Mouse (Mus musculus): ENCODE measurements around the gene Ppy.
A peak's percentile ranks its signal among the peaks of the same experiment; 100 is the strongest.

The Ppy gene

GRCm38 (mm10) chr11:102101219-102101618, at the start of gene Ppy:
Ppy (minus strand) TSS chr11:102101319.
- no peak for DNase-seq (ENCODE audit: low spot score)

GRCm38 (mm10) chr11:102147213-102147989, 46.3 kb upstream of the Ppy start:
- no peak for DNase-seq (ENCODE audit: low spot score)

GRCm38 (mm10) chr11:102146531-102146930, 45.4 kb upstream of the Ppy start:
- no peak for DNase-seq (ENCODE audit: low spot score)

GRCm38 (mm10) chr11:102146005-102146404, 44.9 kb upstream of the Ppy start:
- DNase-seq (ENCODE audit: low spot score): peak; percentile 14

- DNase-seq (ENCODE audit: low spot score): peak; percentile 20
These were observed 44.4 kb upstream of the Ppy start, which contains the start of gene Nags for GRCm38 (mm10) chr11:102145471-102146001. Nags (plus strand) TSS chr11:102145513.

- DNase-seq (ENCODE audit: low spot score): no peak
These were observed 43.9 kb upstream of the Ppy start for GRCm38 (mm10) chr11:102144957-102145470.

- DNase-seq (ENCODE audit: low spot score): no peak
These were observed 41.2 kb upstream of the Ppy start for GRCm38 (mm10) chr11:102142355-102142754.

GRCm38 (mm10) chr11:102140508-102140907, 39.4 kb upstream of the Ppy start:
- DNase-seq (ENCODE audit: low spot score): peak; percentile 23

- DNase-seq (ENCODE audit: low spot score): peak; percentile 60
These were observed 37.3 kb upstream of the Ppy start for GRCm38 (mm10) chr11:102138447-102138740.

GRCm38 (mm10) chr11:102137625-102138446, 36.7 kb upstream of the Ppy start:
- DNase-seq (ENCODE audit: low spot score): no peak

- DNase-seq (ENCODE audit: low spot score): no peak
These were observed 33.4 kb upstream of the Ppy start for GRCm38 (mm10) chr11:102134516-102134915.

GRCm38 (mm10) chr11:102117386-102117785, 16.3 kb upstream of the Ppy start:
- DNase-seq (ENCODE audit: low spot score): no peak

GRCm38 (mm10) chr11:102116241-102116640, 15.1 kb upstream of the Ppy start:
- DNase-seq (ENCODE audit: low spot score): no peak

- no peak for DNase-seq (ENCODE audit: low spot score)
These were observed 10.5 kb upstream of the Ppy start for GRCm38 (mm10) chr11:102111576-102111975.

- no peak for DNase-seq (ENCODE audit: low spot score)
These were observed 6.6 kb upstream of the Ppy start, which contains the start of gene Pyy for GRCm38 (mm10) chr11:102107732-102108131. Pyy (minus strand) TSS chr11:102107832.

GRCm38 (mm10) chr11:102106911-102107310, 5.8 kb upstream of the Ppy start:
- DNase-seq (ENCODE audit: low spot score): no peak

GRCm38 (mm10) chr11:102102485-102103258, 1.6 kb upstream of the Ppy start:
- DNase-seq (ENCODE audit: low spot score): peak; percentile 62

GRCm38 (mm10) chr11:102096887-102097391, 4.2 kb downstream of the Ppy start:
- DNase-seq (ENCODE audit: low spot score): peak; percentile 77

GRCm38 (mm10) chr11:102096446-102096845, 4.7 kb downstream of the Ppy start:
- DNase-seq (ENCODE audit: low spot score): no peak

- no peak for DNase-seq (ENCODE audit: low spot score)
These were observed 5.4 kb downstream of the Ppy start for GRCm38 (mm10) chr11:102095676-102096075.

- DNase-seq (ENCODE audit: low spot score): peak; percentile 39
These were observed 11.9 kb downstream of the Ppy start for GRCm38 (mm10) chr11:102089088-102089808.
